Mouse (Mus musculus): ENCODE data around the gene Ccr7.

- no peak for TF ChIP-seq CTCF (IDR thresholded peaks at IDR 0.05 in 2 of 3, conservative IDR thresholded peaks at IDR 0.05 in 1 of 3; ENCODE audit: control insufficient read depth in 1 of 3, insufficient read depth in 1 of 3, low read depth in 2 of 3, low read length in 3 of 3, poor library complexity in 1 of 3, severe bottlenecking in 1 of 3)
- no peak for TF ChIP-seq MYB (IDR thresholded peaks at IDR 0.05; ENCODE audit: low read depth, low read length)
- TF ChIP-seq POLR2AphosphoS2 (IDR thresholded peaks at IDR 0.05; ENCODE audit: low read length), result no peak
- TF ChIP-seq TCF12 (IDR thresholded peaks at IDR 0.05; ENCODE audit: low read depth, low read length), result no peak
Measured at GRCm38 (mm10) chr11:99141600-99141999, 13.3 kb downstream of the Ccr7 start.

Measured in MEL (cell line).